Mouse (Mus musculus): Measurements from ENCODE around the gene Slc37a3.
"Not testable (repeated sequence)": the region's sequence is repeated elsewhere in the genome, so short reads cannot be mapped to it uniquely, and the experiment has no call there.

The Slc37a3 gene

GRCm38 (mm10) chr6:39379224-39379623 is 1.7 kb upstream of the Slc37a3 start:
- DNase-seq (ENCODE audit: low read depth, low spot score): no peak

- DNase-seq (ENCODE audit: low read depth, low spot score): not testable (repeated sequence)
These were observed 823 bp upstream of the Slc37a3 start for GRCm38 (mm10) chr6:39378161-39378835.

GRCm38 (mm10) chr6:39376775-39377174 is 700 bp downstream of the Slc37a3 start:
- DNase-seq (ENCODE audit: low read depth, low spot score): no peak

- DNase-seq (ENCODE audit: low read depth, low spot score): no peak
These were observed 4.0 kb downstream of the Slc37a3 start for GRCm38 (mm10) chr6:39373301-39373955.

GRCm38 (mm10) chr6:39372727-39373126 is 4.7 kb downstream of the Slc37a3 start:
- no peak for DNase-seq (ENCODE audit: low read depth, low spot score)

GRCm38 (mm10) chr6:39372042-39372441 is 5.4 kb downstream of the Slc37a3 start:
- DNase-seq (ENCODE audit: low read depth, low spot score): no peak

- DNase-seq (ENCODE audit: low read depth, low spot score): no peak
These were observed 7.8 kb downstream of the Slc37a3 start for GRCm38 (mm10) chr6:39369631-39370030.

GRCm38 (mm10) chr6:39362684-39363083 is 14.8 kb downstream of the Slc37a3 start:
- DNase-seq (ENCODE audit: low read depth, low spot score): no peak

GRCm38 (mm10) chr6:39359207-39359606 is 18.3 kb downstream of the Slc37a3 start:
- DNase-seq (ENCODE audit: low read depth, low spot score): not testable (repeated sequence)

GRCm38 (mm10) chr6:39348946-39349345 is 28.5 kb downstream of the Slc37a3 start:
- DNase-seq (ENCODE audit: low read depth, low spot score): no peak

GRCm38 (mm10) chr6:39347880-39348814 is 29.3 kb downstream of the Slc37a3 start:
- DNase-seq (ENCODE audit: low read depth, low spot score): no peak

GRCm38 (mm10) chr6:39346991-39347501 is 30.4 kb downstream of the Slc37a3 start:
- no peak for DNase-seq (ENCODE audit: low read depth, low spot score)

GRCm38 (mm10) chr6:39345430-39345829 is 32.0 kb downstream of the Slc37a3 start:
- DNase-seq (ENCODE audit: low read depth, low spot score): no peak

GRCm38 (mm10) chr6:39344020-39344419 is 33.5 kb downstream of the Slc37a3 start:
- peak; percentile 43 for DNase-seq (ENCODE audit: low read depth, low spot score)

- no peak for DNase-seq (ENCODE audit: low read depth, low spot score)
These were observed 35.7 kb downstream of the Slc37a3 start for GRCm38 (mm10) chr6:39341798-39342197.

- DNase-seq (ENCODE audit: low read depth, low spot score): no peak
These were observed 39.1 kb downstream of the Slc37a3 start for GRCm38 (mm10) chr6:39338359-39338758.

GRCm38 (mm10) chr6:39334873-39335272 is 42.6 kb downstream of the Slc37a3 start:
- no peak for DNase-seq (ENCODE audit: low read depth, low spot score)

GRCm38 (mm10) chr6:39334224-39334623 is 43.3 kb downstream of the Slc37a3 start:
- no peak for DNase-seq (ENCODE audit: low read depth, low spot score)

GRCm38 (mm10) chr6:39331998-39332700 is 45.3 kb downstream of the Slc37a3 start:
- DNase-seq (ENCODE audit: low read depth, low spot score): no peak

GRCm38 (mm10) chr6:39330981-39331380 is 46.5 kb downstream of the Slc37a3 start:
- no peak for DNase-seq (ENCODE audit: low read depth, low spot score)

- no peak for DNase-seq (ENCODE audit: low read depth, low spot score)
These were observed 57.2 kb downstream of the Slc37a3 start for GRCm38 (mm10) chr6:39320286-39320685.
